Mouse (Mus musculus): ENCODE results near the gene Ackr2. TPM values are rescaled to one million over a fixed set of nuclear protein-coding genes. Genes with fewer than 3 reads are reported as not detected.

Ackr2 gene
- total RNA-seq, 2 experiments from 2014 or later, result 0.90 to 1.6 TPM

GRCm38 (mm10) chr9:121914226-121914757, 16.1 kb downstream of the Ackr2 start:
- DNase-seq (ENCODE audit: low spot score in 2 of 2), result no peak

- no peak for DNase-seq (ENCODE audit: low spot score in 2 of 2)
Measured at GRCm38 (mm10) chr9:121915056-121915455, 16.9 kb downstream of the Ackr2 start.

DNA sequence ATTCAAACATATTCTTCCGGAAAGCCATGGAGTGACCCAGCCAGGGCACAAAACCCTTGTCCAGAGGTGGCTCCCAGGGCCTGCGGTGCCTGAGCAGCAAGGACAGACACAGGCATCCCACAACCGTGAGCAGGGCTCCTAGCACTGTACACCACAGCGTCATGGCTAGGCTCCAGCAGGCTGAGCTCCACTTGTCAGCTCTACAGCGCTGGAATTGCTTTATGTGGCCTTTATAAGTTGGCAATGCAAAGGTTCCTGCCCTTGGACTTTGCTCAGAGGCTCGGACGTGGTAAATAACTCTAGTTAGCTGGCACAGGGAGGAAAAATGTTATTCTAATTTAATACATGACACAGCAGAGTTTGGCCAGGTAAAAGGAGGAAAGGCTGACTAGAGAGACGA, 17.9 kb downstream of the Ackr2 start, which contains the start of gene Cyp8b1:
TSS of gene Cyp8b1 (minus strand) at position 204 of the 400 bp plus-strand sequence.
- DNase-seq (ENCODE audit: low spot score in 2 of 2), result no peak

GRCm38 (mm10) chr9:121919027-121919501, 20.9 kb downstream of the Ackr2 start:
- no peak for DNase-seq (ENCODE audit: low spot score in 2 of 2)

GRCm38 (mm10) chr9:121923443-121923842, 25.3 kb downstream of the Ackr2 start:
- DNase-seq (ENCODE audit: low spot score in 2 of 2), result no peak

DNA sequence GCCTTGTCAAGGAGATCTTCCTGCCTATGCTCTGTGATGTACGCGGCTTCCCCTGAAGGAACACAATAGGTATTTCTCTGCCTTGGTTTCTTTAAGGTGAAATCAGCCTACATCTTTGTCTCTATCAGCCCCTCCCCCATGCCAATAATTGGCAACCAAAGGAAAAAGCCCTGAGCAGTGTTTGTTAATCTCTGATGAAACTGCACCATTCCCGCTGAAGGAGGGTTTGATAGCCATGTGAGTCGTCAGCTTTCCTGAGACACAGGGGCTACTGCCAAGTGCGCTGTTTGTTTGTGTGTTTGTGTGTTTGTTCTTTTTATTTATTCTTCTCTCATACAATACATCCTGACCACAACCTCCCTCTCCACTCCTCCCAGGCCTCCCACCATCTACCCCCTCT, 25.8 kb downstream of the Ackr2 start:
- DNase-seq (ENCODE audit: low spot score in 2 of 2), result no peak

GRCm38 (mm10) chr9:121924901-121925560, 26.9 kb downstream of the Ackr2 start:
- no peak for DNase-seq (ENCODE audit: low spot score in 2 of 2)

DNA sequence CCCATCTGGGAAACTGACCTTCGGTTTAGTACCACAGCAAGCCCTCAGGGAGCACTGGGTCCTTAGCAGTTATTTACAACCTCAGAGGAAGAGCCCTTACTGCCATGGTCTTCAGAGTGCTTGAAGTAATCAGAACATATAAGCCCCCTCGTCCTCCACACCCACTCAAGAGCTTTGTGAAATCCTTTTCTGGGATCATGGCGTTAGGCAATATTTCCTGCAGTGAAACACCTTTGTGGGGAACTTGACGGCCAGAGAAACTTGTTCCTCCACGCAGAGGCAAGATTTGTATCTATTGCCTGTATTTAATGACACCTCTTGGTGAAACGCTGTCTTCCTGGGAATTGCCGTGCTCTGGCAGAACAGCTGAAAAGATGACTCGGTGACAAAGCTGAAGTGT, 27.8 kb downstream of the Ackr2 start:
- DNase-seq (ENCODE audit: low spot score in 2 of 2), result no peak

DNA sequence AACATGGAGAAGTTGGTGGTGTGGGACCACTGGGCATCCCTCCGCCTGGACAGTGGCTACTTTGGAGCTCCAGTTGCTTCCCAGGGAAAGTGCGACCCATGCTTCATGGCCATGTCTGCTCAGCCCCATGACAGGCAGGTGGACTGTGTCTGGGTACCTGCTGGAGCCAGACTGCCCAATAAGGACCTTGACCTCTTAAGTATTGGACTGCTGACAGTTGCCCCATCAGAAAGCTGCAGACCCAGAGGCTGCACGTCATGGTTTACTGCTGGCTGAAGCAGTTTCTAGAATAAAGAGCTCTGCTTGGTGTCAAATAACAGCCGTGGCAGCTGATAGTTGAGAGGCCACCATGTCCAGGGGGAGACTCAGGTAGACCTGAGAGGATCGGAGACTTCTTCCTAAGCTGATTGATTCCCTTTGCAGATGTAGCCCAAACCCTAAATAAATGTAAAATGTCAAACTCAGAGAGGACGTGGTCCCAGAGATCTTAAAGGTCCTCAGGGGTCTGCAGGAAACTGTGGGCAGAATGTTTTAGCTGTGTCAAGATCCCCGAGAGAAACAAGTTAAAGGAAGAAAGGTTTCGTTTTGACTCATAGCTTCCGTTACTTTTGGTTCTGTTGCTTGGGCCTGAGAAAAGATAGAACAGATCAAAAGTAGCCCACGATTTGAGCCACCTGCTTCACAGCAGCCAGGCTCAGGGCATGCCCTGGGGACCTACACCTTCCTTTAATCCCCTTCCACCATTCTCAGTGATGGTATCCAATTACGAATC, 28.7 kb downstream of the Ackr2 start:
- no peak for DNase-seq (ENCODE audit: low spot score in 2 of 2)

GRCm38 (mm10) chr9:121927721-121928120, 29.6 kb downstream of the Ackr2 start:
- no peak for DNase-seq (ENCODE audit: low spot score in 2 of 2)

DNA sequence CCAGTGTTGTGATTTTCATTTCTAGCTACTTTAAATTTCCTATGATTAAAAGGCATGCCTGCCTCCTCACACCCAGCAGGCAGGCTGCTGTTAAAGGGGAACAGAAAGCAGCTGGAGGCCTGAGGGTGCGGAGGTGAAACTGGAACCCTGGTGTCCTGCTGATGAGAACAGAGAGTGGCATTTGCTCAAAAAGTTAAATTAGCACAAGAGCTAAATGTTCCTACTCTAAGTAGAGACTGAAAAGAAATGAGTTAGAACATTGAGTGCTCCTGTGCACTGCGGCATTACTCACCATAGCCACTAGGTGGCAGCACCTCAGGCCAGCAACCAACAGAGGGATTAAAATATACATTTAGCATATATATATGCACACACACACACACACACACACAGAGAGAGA, 30.3 kb downstream of the Ackr2 start:
- no peak for DNase-seq (ENCODE audit: low spot score in 2 of 2)

- DNase-seq (ENCODE audit: low spot score in 2 of 2), result no peak
Measured at GRCm38 (mm10) chr9:121934856-121935255, 36.7 kb downstream of the Ackr2 start.

- DNase-seq (ENCODE audit: low spot score in 2 of 2), result no peak
Measured at GRCm38 (mm10) chr9:121936952-121937351, 38.8 kb downstream of the Ackr2 start.

GRCm38 (mm10) chr9:121937451-121937864, 39.3 kb downstream of the Ackr2 start:
- DNase-seq (ENCODE audit: low spot score in 2 of 2), result no peak

DNA sequence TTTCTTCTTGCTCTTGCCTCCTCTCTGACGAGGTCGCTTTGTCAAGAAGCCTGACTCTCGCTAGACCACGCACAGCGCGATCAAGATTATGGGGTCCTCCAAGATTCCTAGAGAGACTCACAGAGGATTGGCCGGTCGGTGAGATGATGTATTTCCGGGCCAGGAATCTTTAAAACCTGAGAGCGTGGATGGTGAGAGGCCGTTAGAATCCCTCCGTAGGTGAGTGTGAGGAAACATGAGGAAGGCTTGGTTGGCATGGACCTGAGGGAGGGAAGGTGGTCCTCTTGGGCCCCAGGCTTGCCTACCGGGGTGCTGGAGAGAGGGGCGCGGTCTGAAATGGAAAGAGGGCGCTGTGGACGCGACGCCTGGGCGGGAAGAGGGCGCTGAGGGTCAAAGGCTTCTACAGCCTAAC, 39.8 kb downstream of the Ackr2 start:
- no peak for DNase-seq (ENCODE audit: low spot score in 2 of 2)

DNA sequence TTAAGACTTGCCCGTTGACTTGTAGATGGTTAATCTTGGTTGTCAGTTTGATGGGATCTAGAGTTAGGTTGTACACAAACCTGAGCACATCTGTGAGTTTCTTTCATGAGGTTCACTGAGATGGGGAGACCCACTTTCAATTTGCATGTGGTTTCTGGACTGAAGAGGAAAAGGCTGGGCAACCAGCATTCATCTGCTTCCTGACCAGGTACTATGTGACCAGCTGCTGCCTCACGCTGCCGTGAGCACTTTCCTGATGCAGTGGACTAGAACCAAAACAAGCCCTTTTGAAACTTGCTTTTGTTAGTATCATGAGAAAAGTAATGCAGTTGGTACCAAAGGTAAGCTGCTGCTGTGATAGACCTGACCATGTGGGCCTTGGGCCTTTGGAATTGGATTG, 44.9 kb downstream of the Ackr2 start:
- DNase-seq (ENCODE audit: low spot score in 2 of 2), result no peak

DNA sequence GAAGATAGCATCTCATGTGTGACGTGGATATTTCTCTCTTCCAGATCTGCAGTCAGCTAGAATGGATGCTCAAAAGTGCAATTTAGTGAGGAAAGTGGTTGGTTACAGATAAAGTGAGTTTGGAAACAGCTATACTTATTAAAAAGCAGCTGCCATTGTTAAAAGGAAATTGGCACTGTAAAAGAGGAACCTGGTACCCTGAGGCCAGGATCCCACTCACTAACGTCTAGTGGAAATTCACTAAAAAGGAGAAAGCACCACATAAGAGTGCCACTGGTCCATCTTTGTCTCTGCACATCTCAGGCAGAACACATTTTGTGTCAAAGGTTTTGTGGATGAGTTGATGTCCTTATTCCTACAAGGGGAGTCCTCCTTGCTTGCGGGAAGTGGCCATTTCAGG, 45.5 kb downstream of the Ackr2 start:
- DNase-seq (ENCODE audit: low spot score in 2 of 2), result no peak

DNA sequence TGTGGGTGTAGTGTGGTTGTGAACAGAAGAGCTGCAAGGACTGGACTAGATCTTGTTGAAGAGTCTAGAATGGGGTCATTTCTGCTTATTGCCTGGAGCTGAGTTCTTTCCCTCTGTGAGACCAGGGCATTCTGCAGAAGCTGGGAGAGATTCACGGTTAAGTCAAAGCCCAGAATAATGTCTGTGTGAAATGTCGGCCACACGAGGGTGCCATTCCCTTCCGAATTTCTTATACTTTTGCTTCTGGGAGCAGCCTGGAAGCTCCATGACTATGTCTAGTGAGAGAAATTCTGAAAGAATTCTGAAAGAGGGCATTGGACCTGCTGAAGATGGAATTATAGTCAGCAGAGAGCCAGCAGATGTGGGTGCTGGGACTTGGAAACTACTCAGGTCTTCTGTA, 49.6 kb downstream of the Ackr2 start:
- peak in 1 of 2 experiments; percentile 38 for DNase-seq (ENCODE audit: low spot score in 2 of 2)

- DNase-seq (ENCODE audit: low spot score in 2 of 2), result no peak
Measured at GRCm38 (mm10) chr9:121948431-121948830, 50.3 kb downstream of the Ackr2 start.

GRCm38 (mm10) chr9:121950418-121951113, 52.4 kb downstream of the Ackr2 start, which contains the start of gene Fam198a:
Fam198a (plus strand) TSS chr9:121950988.
- peak; percentile 71 to 86 for DNase-seq (ENCODE audit: low spot score in 2 of 2)

DNA sequence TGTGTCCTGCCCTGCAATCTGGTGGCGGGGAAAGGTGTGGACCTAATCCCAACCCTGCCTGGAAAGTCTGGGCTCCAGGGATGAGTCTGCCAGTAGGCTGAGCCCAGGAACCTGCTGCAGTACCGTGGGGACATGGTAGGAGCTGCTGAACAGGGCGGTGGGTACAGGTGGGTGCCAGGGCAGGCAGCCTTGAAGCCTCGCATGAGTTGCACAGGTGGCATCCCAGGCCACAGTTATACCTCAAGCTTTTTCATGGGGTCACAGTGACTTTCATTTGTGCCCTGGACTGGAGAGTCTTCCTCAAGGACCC, 52.9 kb downstream of the Ackr2 start:
- no peak for DNase-seq (ENCODE audit: low spot score in 2 of 2)

- DNase-seq (ENCODE audit: low spot score in 2 of 2), result no peak
Measured at GRCm38 (mm10) chr9:121952596-121952995, 54.4 kb downstream of the Ackr2 start.
